In the genomic region with DNA sequence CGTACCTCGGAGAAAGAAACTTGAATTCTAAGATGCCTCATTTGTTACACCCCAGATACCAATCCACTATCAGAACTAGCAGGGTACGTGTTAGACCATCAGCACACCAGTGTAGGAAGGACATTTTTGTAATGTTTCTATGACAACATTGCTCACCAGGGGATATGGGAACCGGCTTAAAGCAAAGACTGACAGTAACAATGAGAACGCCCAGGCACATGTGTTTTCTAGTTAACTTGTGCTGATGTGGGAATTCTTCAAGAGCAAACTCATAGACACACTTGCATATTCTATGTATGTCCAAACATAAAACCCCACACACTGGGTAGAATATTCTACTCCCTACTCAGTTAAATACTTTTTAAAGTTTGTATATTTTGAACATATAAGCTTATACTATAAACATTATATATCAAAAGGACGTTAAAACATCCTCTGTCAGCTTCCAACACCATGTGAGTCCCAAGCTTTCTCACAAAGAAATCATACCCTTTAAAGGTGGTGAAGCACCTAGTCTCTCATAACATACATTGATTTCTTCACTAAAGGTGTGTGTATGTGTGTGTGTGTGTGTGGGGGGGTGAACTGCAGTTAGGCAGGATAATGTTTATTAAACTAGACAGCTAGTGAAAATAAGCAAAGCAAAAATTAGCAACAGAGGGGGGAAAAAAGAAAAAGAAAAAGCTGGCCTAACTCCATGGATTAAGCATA, we compare ENCODE assay signal across 8 mouse cellular contexts.
A peak's percentile ranks its signal among the peaks of the same experiment; 100 is the strongest.
DNase-seq lines count a peak whose midpoint lies in the region; ATAC-seq and TF ChIP-seq lines count a peak whose summit lies in the region.

No protein-coding gene starts in this region.

- no peak for DNase-seq in frontal cortex, postnatal 14 days (ENCODE audit: low spot score in 2 of 2)
- DNase-seq in embryonic facial prominence, embryonic 10.5 days (ENCODE audit: low spot score) = no peak
- peak; percentile 46 for DNase-seq in hindbrain, postnatal 0 days (ENCODE audit: low spot score)
- peak; percentile 41 for DNase-seq in midbrain, postnatal 0 days (ENCODE audit: low spot score)
- no peak for DNase-seq in thymus, postnatal 36 days
- no peak for DNase-seq in cerebellum, adult 18-20 months
- DNase-seq in thymus, adult 18-20 months = no peak

- H3K9me3 ChIP-seq in embryonic facial prominence, embryonic 10.5 days = no peaks in the 10 kb centered on the region
- no peaks in the 10 kb centered on the region for H3K9me3 ChIP-seq in hindbrain, postnatal 0 days (ENCODE audit: low read length)
- H3K9me3 ChIP-seq in midbrain, postnatal 0 days (ENCODE audit: low read length) = no peaks in the 10 kb centered on the region

- no peak overlapping the region for H3K4me3 ChIP-seq in embryonic facial prominence, embryonic 10.5 days
- H3K4me3 ChIP-seq in hindbrain, postnatal 0 days (ENCODE audit: low read length) = no peak overlapping the region
- H3K4me3 ChIP-seq in midbrain, postnatal 0 days (ENCODE audit: low read depth, low read length) = no peak overlapping the region

- H3K9ac ChIP-seq in hindbrain, postnatal 0 days (replicated peaks; ENCODE audit: low read length) = no peak overlapping the region
- H3K9ac ChIP-seq in midbrain, postnatal 0 days (replicated peaks; ENCODE audit: low read length, poor library complexity, severe bottlenecking) = no peak overlapping the region

- peak overlapping the region; percentile 9; the same call in 1 of the 2 replicates for H3K4me2 ChIP-seq in hindbrain, postnatal 0 days (ENCODE audit: low read depth, low read length)
- H3K4me2 ChIP-seq in midbrain, postnatal 0 days (ENCODE audit: low read depth, low read length, poor library complexity, severe bottlenecking) = no peak overlapping the region

- no peak for TF ChIP-seq CTCF in hindbrain, postnatal 0 days (IDR thresholded peaks at IDR 0.05; ENCODE audit: low read depth)
- TF ChIP-seq CTCF in midbrain, postnatal 0 days (IDR thresholded peaks at IDR 0.05) = no peak

- peaks cover 32% of the 10 kb centered on the region for H3K4me1 ChIP-seq in embryonic facial prominence, embryonic 10.5 days
- peaks cover 12% of the 10 kb centered on the region for H3K4me1 ChIP-seq in hindbrain, postnatal 0 days (ENCODE audit: insufficient read depth, low read length)
- H3K4me1 ChIP-seq in midbrain, postnatal 0 days (ENCODE audit: insufficient read depth, low read length) = no peaks in the 10 kb centered on the region

- WGBS in embryonic facial prominence, embryonic 10.5 days = 71% methylated on average over 6 of the region's 6 CpGs
- WGBS in hindbrain, postnatal 0 days = 21% methylated on average over 6 of the region's 6 CpGs
- 21% methylated on average over 6 of the region's 6 CpGs for WGBS in midbrain, postnatal 0 days

- no peaks in the 10 kb centered on the region for H3K36me3 ChIP-seq in embryonic facial prominence, embryonic 10.5 days (replicated peaks)
- H3K36me3 ChIP-seq in hindbrain, postnatal 0 days (ENCODE audit: insufficient read depth, low read length) = no peaks in the 10 kb centered on the region
- no peaks in the 10 kb centered on the region for H3K36me3 ChIP-seq in midbrain, postnatal 0 days (ENCODE audit: insufficient read depth, low read length)

- ATAC-seq in frontal cortex, adult (ENCODE audit: low TSS enrichment) = peak; percentile 26
- ATAC-seq in hindbrain, postnatal 0 days = peak; percentile 74; the same call in 1 of the 2 replicates
- peak; percentile 71; the same call in 1 of the 2 replicates for ATAC-seq in midbrain, postnatal 0 days (ENCODE audit: low FRiP score)

- peak overlapping the region; percentile 76 for H3K27ac ChIP-seq in embryonic facial prominence, embryonic 10.5 days (replicated peaks)
- 0 out of 2 replicates have a peak overlapping the region, but pooled peaks have one; percentile 32 for H3K27ac ChIP-seq in hindbrain, postnatal 0 days
- peak overlapping the region; percentile 12; the same call in 1 of the 2 replicates for H3K27ac ChIP-seq in midbrain, postnatal 0 days (ENCODE audit: low read depth, low read length)

- no peaks in the 10 kb centered on the region for H3K27me3 ChIP-seq in embryonic facial prominence, embryonic 10.5 days (replicated peaks; ENCODE audit: low read depth, poor library complexity, severe bottlenecking)
- H3K27me3 ChIP-seq in hindbrain, postnatal 0 days (ENCODE audit: insufficient read depth, low read length) = no peaks in the 10 kb centered on the region
- no peaks in the 10 kb centered on the region for H3K27me3 ChIP-seq in midbrain, postnatal 0 days (ENCODE audit: insufficient read depth, low read length)

Comparison
In these comparisons a context has a peak if more than half of its experiments do, and no peak if none do; other contexts are left out.
1. DNase-seq: peak in hindbrain, postnatal 0 days (single experiment) and midbrain, postnatal 0 days (single experiment); none in frontal cortex, postnatal 14 days (0 of 2), embryonic facial prominence, embryonic 10.5 days (single experiment), thymus, postnatal 36 days (0 of 2), cerebellum, adult 18-20 months (0 of 2) and thymus, adult 18-20 months (0 of 2).
2. H3K27ac ChIP-seq: peak in every context shown above with its lines; median percentile 76 in embryonic facial prominence, embryonic 10.5 days; 32 in hindbrain, postnatal 0 days; 12 in midbrain, postnatal 0 days.
3. Peak in every context shown above with its lines, with median percentiles within 50 percentile points of each other: ATAC-seq.